Mouse (Mus musculus): ENCODE measurements around the gene Agpat4. TPM values are rescaled to one million over a fixed set of nuclear protein-coding genes. Genes with fewer than 3 reads are reported as not detected.
A peak's percentile ranks its signal among the peaks of the same experiment; 100 is the strongest.
"Not testable (repeated sequence)": the region's sequence is repeated elsewhere in the genome, so short reads cannot be mapped to it uniquely, and the experiment has no call there.

Gene Agpat4
- polyA plus RNA-seq, 1 experiment from 2014 or later: 58.2 TPM

GRCm38 (mm10) chr17:12119675-12120074 lies 1.2 kb downstream of the Agpat4 start:
- H3K9ac ChIP-seq (replicated peaks; ENCODE audit: low read depth): peak overlapping the region; percentile 41
- H3K4me1 ChIP-seq (ENCODE audit: insufficient read depth, low read depth, low read length): no peaks in the 10 kb centered on the region
- no peaks in the 10 kb centered on the region for H3K9me3 ChIP-seq (ENCODE audit: low read length)
- no peaks in the 10 kb centered on the region for H3K36me3 ChIP-seq (ENCODE audit: insufficient read depth, low read length)
- peak; percentile 76 for DNase-seq (ENCODE audit: low spot score)
- H3K27ac ChIP-seq (ENCODE audit: low read length): peak overlapping the region; percentile 60
- no peaks in the 10 kb centered on the region for H3K27me3 ChIP-seq (replicated peaks; ENCODE audit: insufficient read depth, low read length)
- no peak for TF ChIP-seq CTCF (IDR thresholded peaks at IDR 0.05)
- no peak for TF ChIP-seq EP300 (IDR thresholded peaks at IDR 0.05)
- H3K4me2 ChIP-seq (replicated peaks; ENCODE audit: low read depth, low read length): peak overlapping the region; percentile 91
- under 1% methylated on average over 12 of the region's 12 CpGs for WGBS
- peak overlapping the region; percentile 47 for H3K4me3 ChIP-seq (ENCODE audit: low read depth, low read length)
- peak; percentile 38 for ATAC-seq

- WGBS: 29% methylated on average over 5 of the region's 5 CpGs
- Histone ChIP-seq H3K27ac (ENCODE audit: low read length) (no peak overlapping the region), H3K9ac (replicated peaks; ENCODE audit: low read depth) (no peak overlapping the region), H3K27me3 (replicated peaks; ENCODE audit: insufficient read depth, low read length) (no peaks in the 10 kb centered on the region), H3K4me3 (ENCODE audit: low read depth, low read length) (peak overlapping the region; percentile 47), H3K9me3 (ENCODE audit: low read length) (no peaks in the 10 kb centered on the region), H3K36me3 (ENCODE audit: insufficient read depth, low read length) (no peaks in the 10 kb centered on the region), H3K4me1 (ENCODE audit: insufficient read depth, low read depth, low read length) (no peaks in the 10 kb centered on the region), H3K4me2 (replicated peaks; ENCODE audit: low read depth, low read length) (peak overlapping the region; percentile 91)
- ATAC-seq (no peak), DNase-seq (ENCODE audit: low spot score) (no peak)
- TF ChIP-seq EP300 (IDR thresholded peaks at IDR 0.05) (no peak), CTCF (IDR thresholded peaks at IDR 0.05) (no peak)
Observed at GRCm38 (mm10) chr17:12120268-12120667, 1.8 kb downstream of the Agpat4 start.

GRCm38 (mm10) chr17:12121226-12121794 lies 2.8 kb downstream of the Agpat4 start:
- Histone ChIP-seq H3K4me3 (ENCODE audit: low read depth, low read length) (no peak overlapping the region), H3K27me3 (replicated peaks; ENCODE audit: insufficient read depth, low read length) (no peaks in the 10 kb centered on the region), H3K9me3 (ENCODE audit: low read length) (no peaks in the 10 kb centered on the region), H3K4me1 (ENCODE audit: insufficient read depth, low read depth, low read length) (no peaks in the 10 kb centered on the region), H3K9ac (replicated peaks; ENCODE audit: low read depth) (no peak overlapping the region), H3K27ac (ENCODE audit: low read length) (no peak overlapping the region), H3K4me2 (replicated peaks; ENCODE audit: low read depth, low read length) (peak overlapping the region; percentile 91; the same call in 1 of the 2 replicates), H3K36me3 (ENCODE audit: insufficient read depth, low read length) (no peaks in the 10 kb centered on the region)
- DNase-seq (ENCODE audit: low spot score) (no peak), ATAC-seq (no peak)
- WGBS: 84% methylated on average over 7 of the region's 7 CpGs
- TF ChIP-seq CTCF (IDR thresholded peaks at IDR 0.05) (no peak), EP300 (IDR thresholded peaks at IDR 0.05) (no peak)

GRCm38 (mm10) chr17:12122262-12122661 lies 3.8 kb downstream of the Agpat4 start:
- H3K4me1 ChIP-seq (ENCODE audit: insufficient read depth, low read depth, low read length); H3K9me3 ChIP-seq (ENCODE audit: low read length); H3K9ac ChIP-seq (replicated peaks; ENCODE audit: low read depth); H3K36me3 ChIP-seq (ENCODE audit: insufficient read depth, low read length); H3K27me3 ChIP-seq (replicated peaks; ENCODE audit: insufficient read depth, low read length); DNase-seq (ENCODE audit: low spot score); ATAC-seq; H3K4me2 ChIP-seq (replicated peaks; ENCODE audit: low read depth, low read length); H3K27ac ChIP-seq (ENCODE audit: low read length); H3K4me3 ChIP-seq (ENCODE audit: low read depth, low read length): not testable (repeated sequence)
- 83% methylated on average over 9 of the region's 9 CpGs for WGBS

GRCm38 (mm10) chr17:12123168-12123567 lies 4.7 kb downstream of the Agpat4 start:
- Histone ChIP-seq H3K4me2 (replicated peaks; ENCODE audit: low read depth, low read length) (no peak overlapping the region), H3K36me3 (ENCODE audit: insufficient read depth, low read length) (no peaks in the 10 kb centered on the region), H3K27me3 (replicated peaks; ENCODE audit: insufficient read depth, low read length) (no peaks in the 10 kb centered on the region), H3K4me1 (ENCODE audit: insufficient read depth, low read depth, low read length) (no peaks in the 10 kb centered on the region), H3K9me3 (ENCODE audit: low read length) (no peaks in the 10 kb centered on the region), H3K4me3 (ENCODE audit: low read depth, low read length) (no peak overlapping the region), H3K9ac (replicated peaks; ENCODE audit: low read depth) (no peak overlapping the region), H3K27ac (ENCODE audit: low read length) (no peak overlapping the region)
- WGBS: 68% methylated on average over 3 of the region's 3 CpGs
- no peak for TF ChIP-seq CTCF (IDR thresholded peaks at IDR 0.05)
- no peak for TF ChIP-seq EP300 (IDR thresholded peaks at IDR 0.05)
- no peak for ATAC-seq
- no peak for DNase-seq (ENCODE audit: low spot score)

- ATAC-seq: peak; percentile 66
- H3K9ac ChIP-seq (replicated peaks; ENCODE audit: low read depth): no peak overlapping the region
- no peak for DNase-seq (ENCODE audit: low spot score)
- 64% methylated on average over 4 of the region's 4 CpGs for WGBS
- H3K36me3 ChIP-seq (ENCODE audit: insufficient read depth, low read length): no peaks in the 10 kb centered on the region
- no peaks in the 10 kb centered on the region for H3K4me1 ChIP-seq (ENCODE audit: insufficient read depth, low read depth, low read length)
- no peaks in the 10 kb centered on the region for H3K27me3 ChIP-seq (replicated peaks; ENCODE audit: insufficient read depth, low read length)
- no peak overlapping the region for H3K4me3 ChIP-seq (ENCODE audit: low read depth, low read length)
- no peak overlapping the region for H3K27ac ChIP-seq (ENCODE audit: low read length)
- TF ChIP-seq CTCF (IDR thresholded peaks at IDR 0.05) (no peak), EP300 (IDR thresholded peaks at IDR 0.05) (no peak)
- H3K9me3 ChIP-seq (ENCODE audit: low read length): no peaks in the 10 kb centered on the region
- H3K4me2 ChIP-seq (replicated peaks; ENCODE audit: low read depth, low read length): no peak overlapping the region
Observed at GRCm38 (mm10) chr17:12127056-12127455, 8.6 kb downstream of the Agpat4 start.

- ATAC-seq (no peak), DNase-seq (ENCODE audit: low spot score) (no peak)
- Histone ChIP-seq H3K36me3 (ENCODE audit: insufficient read depth, low read length) (no peaks in the 10 kb centered on the region), H3K4me2 (replicated peaks; ENCODE audit: low read depth, low read length) (no peak overlapping the region), H3K9me3 (ENCODE audit: low read length) (no peaks in the 10 kb centered on the region), H3K4me1 (ENCODE audit: insufficient read depth, low read depth, low read length) (no peaks in the 10 kb centered on the region), H3K4me3 (ENCODE audit: low read depth, low read length) (no peak overlapping the region), H3K9ac (replicated peaks; ENCODE audit: low read depth) (no peak overlapping the region), H3K27ac (ENCODE audit: low read length) (no peak overlapping the region), H3K27me3 (replicated peaks; ENCODE audit: insufficient read depth, low read length) (no peaks in the 10 kb centered on the region)
- TF ChIP-seq EP300 (IDR thresholded peaks at IDR 0.05): no peak
- TF ChIP-seq CTCF (IDR thresholded peaks at IDR 0.05): no peak
- 93% methylated on average over 2 of the region's 2 CpGs for WGBS
Observed at GRCm38 (mm10) chr17:12128976-12129375, 10.5 kb downstream of the Agpat4 start.

Data from lung, postnatal 0 days (tissue).